Mouse (Mus musculus) left cerebral cortex, adult 18-20 months (tissue): ENCODE measurements around the gene Nuak2. TPM values are rescaled to one million over a fixed set of nuclear protein-coding genes. Genes with fewer than 3 reads are reported as not detected.
"Not testable (repeated sequence)": the region's sequence is repeated elsewhere in the genome, so short reads cannot be mapped to it uniquely, and the experiment has no call there.

Experiments
- DNase-seq, 2 experiments: peaks; one replicate each; pipeline ENCODE4 v3.0.0; 2021 to 2022; ENCODE audit warnings: low spot score in 2 of 2, mixed read lengths in 1 of 2
- total RNA-seq, 2 experiments: library from RNA; stranded (reverse); gene quantifications; 2 replicates each; pipeline ENCODE4 v1.2.3; 2021

Nuak2 gene
- total RNA-seq, 2 experiments from 2014 or later: 1.3 TPM

DNA sequence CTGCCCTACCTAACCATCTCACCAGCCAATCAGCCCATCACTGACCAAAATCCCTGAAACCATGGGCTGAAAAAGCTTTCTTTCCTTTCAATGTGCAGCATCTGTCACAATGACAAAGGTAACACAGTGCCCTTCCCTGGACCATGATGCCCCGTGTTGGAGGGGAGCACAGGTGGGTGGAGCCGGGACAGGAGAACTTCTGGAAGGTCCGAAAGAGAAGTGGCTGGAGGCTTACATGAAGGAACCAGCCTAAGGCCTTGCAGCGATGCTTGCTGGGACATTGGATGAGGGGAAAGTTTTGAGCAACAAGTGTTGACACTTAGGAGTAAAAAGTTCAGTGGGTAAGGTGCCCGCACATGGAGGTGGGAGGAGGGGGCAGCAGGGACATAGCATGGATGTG, 32.5 kb downstream of the Nuak2 start:
- DNase-seq: no peak

DNA sequence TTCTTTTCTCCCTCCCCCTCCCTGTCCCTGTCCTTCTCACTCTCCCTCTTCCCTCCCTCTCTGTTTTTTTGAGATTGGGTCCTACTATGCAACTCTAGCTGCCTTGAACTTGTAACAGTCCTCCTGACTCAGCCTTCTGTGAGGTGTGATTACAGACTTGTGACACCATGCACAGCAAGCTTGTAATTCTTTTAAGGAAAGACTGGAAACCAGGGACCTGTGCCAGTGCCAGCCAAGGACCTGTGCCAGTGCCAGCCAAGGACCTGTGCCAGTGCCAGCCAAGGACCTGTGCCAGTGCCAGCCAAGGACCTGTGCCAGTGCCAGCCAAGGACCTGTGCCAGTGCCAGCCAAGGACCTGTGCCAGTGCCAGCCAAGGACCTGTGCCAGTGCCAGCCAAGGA, 33.1 kb downstream of the Nuak2 start:
- DNase-seq: not testable (repeated sequence)

DNA sequence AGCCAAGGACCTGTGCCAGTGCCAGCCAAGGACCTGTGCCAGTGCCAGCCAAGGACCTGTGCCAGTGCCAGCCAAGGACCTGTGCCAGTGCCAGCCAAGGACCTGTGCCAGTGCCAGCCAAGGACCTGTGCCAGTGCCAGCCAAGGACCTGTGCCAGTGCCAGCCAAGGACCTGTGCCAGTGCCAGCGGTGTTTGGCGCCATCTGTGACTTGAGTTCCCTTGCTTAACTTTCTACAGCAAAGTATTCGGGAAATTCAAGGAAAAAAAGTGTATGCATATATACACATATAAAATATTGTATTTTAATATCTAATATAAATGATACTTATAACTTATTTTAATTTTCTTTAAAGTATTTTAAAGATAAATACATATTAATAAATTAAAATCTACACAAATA, 33.7 kb downstream of the Nuak2 start:
- not testable (repeated sequence) for DNase-seq

DNA sequence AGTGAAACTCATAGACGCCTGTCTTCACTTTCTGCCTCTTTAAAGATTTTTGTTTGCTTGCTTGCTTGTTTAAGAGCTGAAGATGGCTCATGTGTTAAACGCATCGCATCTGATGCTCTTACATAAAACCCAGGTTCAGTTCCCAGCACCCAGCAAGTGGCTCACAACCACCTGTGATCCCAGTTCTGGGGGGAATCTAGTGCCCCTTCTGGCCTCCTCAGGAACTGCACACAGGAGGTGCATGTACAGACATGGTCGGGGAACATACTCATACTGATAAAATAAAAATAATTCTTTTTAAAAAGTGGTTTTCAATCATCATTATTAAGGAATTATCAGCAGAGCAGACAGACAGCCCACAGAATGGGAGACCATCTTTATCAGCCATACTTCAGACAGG, 35.1 kb downstream of the Nuak2 start:
- DNase-seq: no peak

DNA sequence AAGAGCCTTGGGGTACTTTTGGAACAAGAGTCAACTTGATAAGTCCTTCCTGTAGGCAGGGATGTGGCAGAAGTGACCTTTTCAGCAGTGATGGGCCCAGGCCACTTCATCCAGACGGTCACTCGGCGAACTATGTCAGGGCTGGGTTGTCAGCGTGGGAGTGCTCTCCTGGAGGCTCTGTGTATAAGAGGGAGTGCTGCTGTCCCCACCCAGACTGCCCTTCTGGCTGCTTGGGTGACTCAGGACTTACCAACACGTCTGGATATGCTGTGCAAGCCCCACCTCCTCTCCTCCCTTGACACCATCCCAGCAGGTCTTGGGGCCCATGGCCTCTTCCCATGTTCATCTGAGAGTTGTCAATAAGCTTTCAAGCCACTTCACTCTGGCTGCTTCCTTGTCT, 37.5 kb downstream of the Nuak2 start:
- no peak for DNase-seq

DNA sequence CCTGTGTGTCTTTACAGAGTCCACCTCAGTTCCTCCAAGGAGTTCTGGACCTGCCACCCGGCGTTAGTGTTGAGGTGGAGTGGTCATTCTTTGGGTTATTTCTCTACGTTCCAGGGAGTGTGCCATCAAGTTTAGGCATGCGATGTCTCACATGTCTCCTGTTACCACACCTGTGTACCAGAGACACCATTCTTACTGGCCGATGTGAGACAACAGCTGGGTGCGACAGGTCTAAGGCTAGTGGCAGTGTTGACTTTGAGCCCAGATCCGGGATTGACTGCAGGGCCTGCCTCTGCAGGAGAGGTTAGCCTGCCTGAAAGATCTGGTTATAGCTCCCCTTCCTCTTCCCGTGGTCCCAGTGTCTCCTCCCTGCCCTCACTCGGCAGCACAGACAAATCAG, 38.3 kb downstream of the Nuak2 start:
- no peak for DNase-seq

DNA sequence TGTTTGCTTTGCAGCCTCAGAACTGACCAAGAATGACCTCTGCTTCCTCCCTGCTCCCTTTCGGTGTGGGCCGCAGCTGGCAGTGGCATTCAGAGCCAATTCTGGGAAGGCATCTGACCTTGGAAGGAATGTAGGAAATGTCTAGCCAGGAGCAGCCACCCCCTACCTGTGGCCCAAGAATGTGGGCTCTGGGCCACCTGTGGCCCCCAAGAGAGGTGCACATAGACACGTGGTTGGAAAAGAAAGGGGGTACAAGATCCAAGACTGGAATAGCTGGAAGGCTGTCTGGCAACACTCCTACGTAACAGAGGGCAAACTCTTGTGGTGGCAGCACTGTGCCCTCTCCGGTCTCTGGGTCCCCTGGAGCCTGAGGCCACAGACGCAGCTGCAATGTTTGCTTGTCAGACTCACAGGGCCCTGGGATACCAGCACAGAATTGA, 39.3 kb downstream of the Nuak2 start:
- no peak for DNase-seq

DNA sequence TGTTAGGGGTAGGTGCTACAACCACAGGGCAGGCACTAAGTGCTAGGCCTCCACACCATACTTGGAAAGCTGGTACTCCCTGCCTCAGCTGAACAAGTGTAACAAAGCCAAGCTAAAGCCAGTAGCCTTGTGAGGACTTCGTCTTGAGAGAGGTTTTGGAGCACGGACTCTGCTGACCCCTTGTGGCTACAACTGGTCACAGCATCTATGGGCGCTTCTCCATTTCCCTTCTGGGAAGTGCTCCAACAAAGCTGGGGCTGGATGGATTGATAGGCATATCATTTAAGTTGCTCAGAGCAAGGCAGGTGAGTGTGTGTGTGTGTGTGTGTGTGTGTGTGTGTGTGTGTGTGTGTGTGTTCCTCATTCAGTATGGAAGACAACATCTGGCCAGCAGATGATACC, 39.9 kb downstream of the Nuak2 start:
- DNase-seq: peak; percentile 85

DNA sequence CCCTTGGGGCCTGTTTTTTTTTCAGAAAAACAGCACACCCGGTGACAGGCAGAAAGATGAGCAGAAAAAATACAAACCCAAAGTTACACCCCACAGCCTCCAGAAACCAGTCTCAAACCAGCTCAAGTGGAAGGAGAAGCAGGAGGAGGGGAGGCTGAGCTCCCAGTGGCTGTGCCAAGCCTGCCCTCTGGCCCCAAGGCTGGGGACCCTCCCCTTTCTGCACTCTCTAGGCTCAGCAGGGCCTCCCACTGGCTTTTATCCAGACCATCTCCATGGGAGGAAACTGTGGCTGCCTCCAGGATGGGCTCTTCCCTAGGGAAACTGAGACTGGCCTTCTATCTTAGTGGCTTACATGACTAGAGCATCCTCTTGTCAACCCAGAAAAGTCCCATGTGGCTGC, 40.9 kb downstream of the Nuak2 start:
- no peak for DNase-seq

DNA sequence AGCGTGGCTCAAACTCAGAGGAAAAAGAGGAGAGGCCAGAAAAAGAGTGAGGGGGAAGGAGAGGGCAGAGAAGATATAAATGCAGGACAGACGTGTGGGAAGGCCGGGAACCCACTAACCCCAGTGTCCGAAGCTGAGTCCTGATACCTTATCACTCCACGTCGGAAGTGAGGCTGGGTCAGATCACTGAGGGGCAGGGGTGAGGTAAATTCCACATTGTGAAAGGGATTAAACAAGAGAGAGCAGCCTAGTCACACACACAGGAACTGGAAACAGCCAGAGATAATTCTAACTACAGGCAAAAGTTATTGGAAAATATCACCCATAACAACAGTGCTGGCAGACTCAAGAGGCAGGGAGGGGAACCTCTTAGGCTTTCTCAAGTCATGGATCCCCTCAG, 46.0 kb downstream of the Nuak2 start:
- DNase-seq: no peak

DNA sequence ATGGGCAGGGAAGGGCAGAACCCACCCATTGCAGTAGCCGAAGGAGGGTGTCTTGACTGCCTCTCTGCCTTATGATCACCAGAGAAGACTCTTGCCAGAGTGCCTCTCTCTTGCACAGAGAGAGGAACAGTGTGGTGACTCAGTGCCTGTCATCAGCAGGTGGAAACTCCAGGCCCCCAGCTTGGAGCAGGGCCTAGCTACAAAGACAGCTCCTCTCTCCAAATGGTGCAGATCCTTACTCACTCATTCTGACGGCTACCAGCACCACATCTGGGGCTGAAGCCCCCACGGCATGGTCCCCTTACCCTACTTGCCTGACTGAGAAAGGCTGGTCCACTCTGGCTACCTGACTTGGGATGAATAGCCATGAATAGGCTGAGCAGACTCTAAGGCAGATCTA, 48.5 kb downstream of the Nuak2 start:
- DNase-seq: peak in 1 of 2 experiments; percentile 52

DNA sequence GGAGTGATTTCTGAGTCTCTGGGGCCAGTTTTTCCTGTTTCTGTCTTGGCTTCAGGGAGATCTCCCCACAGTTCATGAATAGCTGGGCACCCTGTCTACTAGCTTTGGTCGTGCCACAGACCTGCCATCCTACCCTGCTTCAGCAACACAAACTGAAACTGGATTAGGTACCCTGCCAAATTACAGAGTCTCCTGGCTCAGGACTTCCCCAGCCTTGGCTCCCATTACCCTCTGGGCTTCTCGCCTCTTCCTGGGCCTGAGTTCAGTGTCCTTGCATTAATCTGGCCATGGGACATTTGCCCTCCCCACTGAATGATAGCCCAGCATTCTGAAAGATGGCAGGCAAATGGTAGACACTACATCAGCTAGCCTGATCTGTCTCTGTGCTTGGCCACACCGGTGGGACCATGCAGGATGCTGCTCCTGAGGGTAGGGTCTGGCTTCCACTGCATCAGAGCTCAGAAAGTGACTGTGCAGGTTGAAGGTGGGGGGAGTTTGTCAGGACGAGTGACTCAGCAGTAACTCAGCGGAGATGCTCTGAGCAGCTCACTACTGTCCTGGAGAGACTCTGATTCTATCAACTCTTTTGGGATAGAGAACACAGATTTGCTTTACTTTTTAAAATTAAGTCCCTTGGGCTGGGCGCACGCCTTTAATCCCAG, 49.1 kb downstream of the Nuak2 start:
- no peak for DNase-seq

DNA sequence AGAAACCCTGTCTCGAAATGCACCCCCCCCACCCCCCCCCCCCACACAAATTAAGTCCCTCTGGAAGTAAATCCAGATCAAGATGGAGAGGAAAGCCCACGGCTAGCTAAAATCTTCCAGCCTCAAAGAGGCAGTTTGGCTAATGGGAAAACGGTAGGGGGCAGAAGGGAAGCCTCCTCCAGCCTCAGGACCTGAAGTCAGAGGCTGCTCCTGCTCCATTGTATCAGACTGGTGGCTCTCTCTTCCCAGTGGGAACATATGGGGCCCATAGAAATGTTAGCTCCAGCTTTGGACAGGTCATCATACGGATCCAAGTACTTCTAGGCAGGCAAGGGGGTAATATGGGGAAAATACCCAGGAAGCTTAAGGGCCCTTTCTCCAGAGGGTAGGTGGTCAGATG, 49.7 kb downstream of the Nuak2 start:
- no peak for DNase-seq

DNA sequence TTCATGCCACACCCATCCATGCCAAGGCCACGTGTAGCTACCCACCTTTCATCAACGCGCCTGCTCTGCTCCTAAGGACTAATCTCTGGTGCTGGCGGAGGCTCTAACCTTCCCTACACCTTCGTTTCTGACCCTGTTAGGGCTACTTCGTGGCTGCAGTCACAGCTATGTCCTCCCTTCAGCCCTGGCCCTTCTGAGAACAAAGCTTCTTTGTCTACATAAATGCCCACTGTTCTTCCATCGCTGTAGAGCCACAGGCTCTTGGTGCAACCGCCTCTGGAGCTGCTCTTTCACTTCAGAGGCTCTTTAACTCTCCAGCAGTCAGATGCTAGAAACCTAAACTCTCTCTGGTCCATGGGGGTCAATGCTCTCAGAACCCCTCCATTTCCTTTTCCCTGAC, 50.3 kb downstream of the Nuak2 start:
- no peak for DNase-seq

DNA sequence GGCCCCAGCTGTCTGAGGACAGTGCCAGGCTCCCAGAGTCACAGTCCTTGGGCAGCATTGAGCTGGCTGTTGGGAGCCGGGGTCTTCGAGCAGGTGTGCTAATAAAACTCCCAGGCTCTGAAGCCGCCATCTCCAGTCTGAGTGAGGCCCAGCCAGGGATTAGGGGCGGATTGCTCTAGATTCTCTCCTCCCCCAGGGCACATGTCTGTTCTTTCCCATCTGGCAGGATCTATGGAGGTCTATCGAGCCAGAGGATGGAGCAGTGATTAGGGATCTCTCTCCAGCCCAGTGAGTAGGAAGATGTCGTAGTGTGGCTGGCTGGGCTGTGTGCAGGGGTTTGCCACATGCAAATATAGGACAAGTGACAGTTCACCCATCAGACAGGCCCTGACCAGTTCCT, 51.0 kb downstream of the Nuak2 start:
- DNase-seq: no peak

DNA sequence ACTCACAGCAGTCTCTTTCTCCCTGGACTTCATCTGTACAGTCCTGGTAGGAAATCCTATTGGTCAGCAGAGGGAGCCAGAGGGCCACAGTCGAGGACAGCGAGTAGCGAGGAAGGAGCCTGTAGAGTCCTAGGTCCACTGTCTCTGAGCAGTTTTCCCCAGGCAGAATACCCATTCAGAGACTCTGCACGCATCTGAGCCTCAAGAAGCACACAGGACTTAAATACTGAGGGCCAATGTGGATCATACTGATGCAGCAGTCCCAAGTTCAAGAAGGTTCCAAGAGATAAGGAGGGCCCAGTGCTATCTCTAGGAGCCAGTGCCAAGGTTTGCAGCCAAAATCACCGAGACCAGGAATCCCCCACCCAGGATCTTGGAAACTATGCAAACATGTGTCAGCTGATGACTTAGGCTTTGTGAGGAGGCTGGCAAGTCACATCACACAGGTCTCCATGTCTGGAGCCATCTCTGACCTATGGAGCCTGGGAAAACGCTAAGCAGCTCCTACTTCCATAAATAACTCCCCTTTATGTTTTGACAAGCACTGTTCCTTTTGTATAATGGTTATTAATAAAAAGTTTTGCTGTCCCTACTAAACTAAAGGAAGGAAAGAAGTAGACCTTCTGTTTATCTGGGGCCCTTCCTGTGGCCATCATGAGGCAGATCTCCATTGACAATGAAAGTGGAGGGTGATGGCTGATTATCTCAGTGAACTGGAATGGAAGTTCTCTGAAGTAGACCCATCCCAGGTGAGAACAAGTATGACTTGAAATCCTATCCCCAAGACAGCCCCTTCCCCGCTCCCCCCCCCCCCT, 52.0 kb downstream of the Nuak2 start:
- peak; percentile 83 to 91 for DNase-seq

DNA sequence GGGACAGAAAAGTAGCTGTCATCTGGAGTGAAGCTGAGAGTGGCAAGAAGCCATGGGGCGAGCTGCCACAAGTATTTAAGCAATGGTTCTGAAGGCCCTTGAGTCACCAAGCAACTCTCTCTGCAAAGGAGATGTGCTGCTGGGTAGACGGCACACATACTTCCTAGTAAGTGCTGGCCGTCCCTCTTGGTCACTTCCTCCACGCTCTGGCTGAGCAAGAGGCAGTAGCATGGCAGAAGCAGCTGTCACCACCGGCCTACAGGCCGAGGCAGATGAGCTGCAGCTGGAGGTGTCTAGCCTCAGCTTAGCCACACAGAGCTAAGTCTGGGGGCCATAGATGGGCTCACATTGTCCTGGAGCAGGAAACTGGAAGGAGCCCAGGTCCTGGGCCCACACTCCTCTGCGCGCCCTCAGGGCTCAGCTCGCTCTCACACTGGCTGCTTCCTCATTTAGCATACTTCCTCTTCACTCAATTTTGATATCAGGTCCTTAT, 54.8 kb downstream of the Nuak2 start:
- DNase-seq: no peak

DNA sequence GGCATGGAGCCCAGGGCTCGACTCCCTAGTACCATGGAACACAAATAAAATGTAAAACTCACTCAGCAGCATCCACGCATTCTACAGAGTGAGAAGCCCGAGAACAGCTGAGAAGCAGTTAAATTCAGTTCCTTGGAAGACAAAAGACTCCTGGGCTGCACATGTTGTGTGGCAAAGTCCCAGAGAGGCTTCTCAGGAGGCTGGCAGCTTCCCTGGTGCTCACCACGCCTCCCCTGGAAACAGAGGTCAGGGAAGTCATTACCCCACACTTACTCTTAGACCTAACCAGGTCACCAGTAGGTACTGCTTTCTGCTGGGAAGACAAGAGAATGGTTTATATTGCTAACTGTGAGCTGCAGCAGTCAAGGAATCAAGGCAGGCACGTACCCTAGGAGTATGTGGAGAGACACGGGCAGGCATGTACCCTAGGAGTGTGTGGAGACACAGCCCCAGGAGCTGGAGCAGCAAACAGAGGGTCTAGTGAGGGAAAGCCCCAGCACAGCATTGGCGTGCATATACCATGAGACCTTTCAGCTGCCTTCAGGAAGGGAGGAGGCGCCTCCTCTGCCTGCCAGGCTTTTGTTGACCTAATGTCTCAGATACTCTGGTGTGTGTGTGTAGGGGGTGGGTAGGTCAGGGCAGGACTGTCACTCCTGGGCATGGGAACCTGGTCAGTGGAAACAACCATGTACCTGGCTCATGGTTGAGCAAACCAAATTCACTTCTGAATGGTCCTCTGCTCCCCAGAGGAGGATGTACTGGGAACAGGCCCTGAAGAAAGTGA, 55.6 kb downstream of the Nuak2 start:
- DNase-seq: no peak

DNA sequence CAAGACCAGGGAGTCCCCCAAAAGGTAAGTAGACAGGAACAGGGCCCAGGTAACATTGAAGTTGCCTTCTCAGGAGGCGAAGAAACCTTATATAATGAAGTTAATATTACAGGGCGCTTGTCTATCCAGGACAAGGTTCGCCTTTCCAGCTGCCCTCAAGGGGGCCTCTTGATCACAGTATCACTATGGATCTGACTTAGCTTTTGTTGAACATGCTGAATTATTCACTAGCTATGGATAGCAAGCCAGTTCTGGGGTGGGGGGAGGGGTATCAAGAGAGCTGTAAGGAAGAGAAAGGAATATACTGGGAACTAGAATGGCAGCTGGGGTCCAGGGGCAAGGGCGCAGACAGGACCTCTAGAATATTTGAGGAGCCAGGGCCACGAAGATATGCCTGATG, 56.4 kb downstream of the Nuak2 start:
- DNase-seq: no peak

DNA sequence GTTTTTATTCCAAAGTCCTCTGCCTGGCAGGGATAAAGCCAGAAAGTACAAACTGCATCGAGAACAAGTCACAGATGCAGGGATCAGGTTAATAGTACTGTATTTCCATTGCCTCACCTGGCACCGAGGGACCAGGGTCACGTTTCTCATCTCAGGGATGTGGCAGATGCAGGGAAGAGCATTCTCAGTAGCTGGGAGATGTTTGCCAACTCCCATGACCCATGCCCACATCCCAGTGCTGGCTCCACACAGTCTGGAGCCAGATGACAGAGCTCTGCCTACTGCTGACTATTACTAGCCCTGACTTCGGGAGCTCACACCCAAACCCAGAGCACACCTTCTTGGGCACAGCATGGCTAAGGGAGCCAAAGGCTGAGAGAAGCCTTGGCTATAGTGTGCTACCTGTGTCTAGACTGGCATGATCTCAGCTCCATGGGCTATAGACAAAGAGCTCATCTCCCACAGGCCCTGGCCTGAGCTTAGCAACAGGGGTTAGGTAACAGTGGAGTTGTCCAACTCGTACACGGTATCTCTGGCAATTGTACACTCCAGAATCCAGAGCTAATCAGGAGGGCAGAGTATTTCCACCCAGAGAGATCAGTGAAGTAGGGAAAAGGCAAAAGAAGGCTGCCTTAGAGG, 57.1 kb downstream of the Nuak2 start:
- no peak for DNase-seq

DNA sequence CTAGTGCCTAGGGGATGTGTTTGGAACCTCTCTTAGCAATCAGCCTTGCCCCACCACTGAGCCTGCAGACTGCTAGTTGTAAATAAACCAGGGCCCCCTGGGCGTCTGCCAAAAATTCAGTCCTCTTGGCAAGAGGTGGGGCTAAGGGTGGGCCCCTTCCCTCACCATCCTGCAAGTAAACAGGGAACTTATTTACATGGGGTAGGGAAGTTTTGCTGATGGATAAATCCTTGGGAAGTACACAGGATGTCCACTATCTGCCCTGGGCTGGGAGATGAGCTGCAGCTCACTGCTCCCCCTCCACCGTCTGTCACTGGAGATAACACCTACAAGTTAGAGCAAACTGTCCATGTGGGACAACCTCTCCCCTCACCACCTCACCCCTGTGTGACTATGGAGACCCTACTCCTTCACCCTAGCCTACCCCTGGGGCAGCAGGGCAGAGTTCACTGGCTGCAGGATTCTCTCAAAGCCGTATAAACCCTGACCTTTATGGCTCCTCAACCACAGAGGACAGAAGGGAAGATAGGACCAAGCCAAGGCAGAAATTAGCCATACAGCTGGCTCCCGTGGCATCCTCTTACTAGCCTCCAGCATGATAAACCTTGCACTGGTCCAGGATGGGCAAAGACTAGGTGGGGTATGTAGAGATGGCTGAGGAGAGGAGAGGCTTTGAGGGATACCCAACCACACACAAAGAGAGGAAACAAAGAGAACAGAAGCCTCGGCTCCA, 58.4 kb downstream of the Nuak2 start:
- DNase-seq: no peak
